Mouse (Mus musculus) spleen, postnatal 14 days (tissue): ENCODE data around the gene Zscan4b.
"Not testable (repeated sequence)": the region's sequence is repeated elsewhere in the genome, so short reads cannot be mapped to it uniquely, and the experiment has no call there.

ENCODE experiments used
- DNase-seq, 2 experiments: peaks; one replicate each; pipeline ENCODE4 v3.0.0; 2021 to 2022; ENCODE audit warnings: low spot score in 2 of 2

Gene Zscan4b

DNA sequence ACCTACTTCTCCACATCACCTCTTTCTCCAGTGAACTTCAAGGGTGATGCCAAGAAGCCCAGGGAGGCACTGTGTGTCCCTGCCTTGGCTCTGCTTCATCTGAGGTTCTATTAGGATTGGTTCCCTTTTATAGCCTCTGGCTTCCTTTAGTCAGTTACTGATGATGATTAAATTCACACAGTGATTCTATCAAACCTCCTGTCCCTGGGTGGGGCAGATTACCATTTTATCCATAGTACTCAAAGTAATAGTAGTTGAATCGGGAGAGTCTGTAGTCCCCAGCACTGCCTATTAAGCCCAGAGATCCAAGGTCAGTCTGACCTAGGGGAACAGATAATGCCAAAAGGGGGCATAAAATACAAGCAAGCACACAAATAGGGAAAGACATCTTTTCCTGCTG, at the start of gene Zscan4b:
Gene Zscan4b (minus strand): TSS at position 101 of the 400 bp plus-strand sequence.
- DNase-seq = not testable (repeated sequence)
